Mouse (Mus musculus) hindbrain, embryonic 10.5 days (tissue): ENCODE results near the gene Enox1. TPM values are rescaled to one million over a fixed set of nuclear protein-coding genes. Genes with fewer than 3 reads are reported as not detected.
A peak's percentile ranks its signal among the peaks of the same experiment; 100 is the strongest.

ENCODE experiments used
- DNase-seq: peaks from one replicate; pipeline ENCODE4 v3.0.0-alpha.2; 2017; ENCODE audit warnings: low spot score
- H3K27ac ChIP-seq: fragments of 300-500 bp; sonication (generic); 2 replicates; pipeline ENCODE4 v1.5.1; 2016; ENCODE audit warnings: mild to moderate bottlenecking, moderate library complexity
- H3K27me3 ChIP-seq: fragments of 300-500 bp; sonication (generic); 2 replicates; pipeline ENCODE4 v1.6.1; 2016; ENCODE audit warnings: mild to moderate bottlenecking; ENCODE audit not compliant: poor library complexity, insufficient read depth, severe bottlenecking
- H3K36me3 ChIP-seq: fragments of 300-500 bp; sonication (generic); 2 replicates; pipeline ENCODE4 v1.6.1; 2016; ENCODE audit warnings: mild to moderate bottlenecking, moderate library complexity
- H3K4me1 ChIP-seq: fragments of 300-500 bp; sonication (generic); replicated peaks from 2 replicates; pipeline ENCODE4 v1.6.1; 2016; ENCODE audit warnings: mild to moderate bottlenecking
- H3K4me3 ChIP-seq: fragments of 300-500 bp; sonication (generic); 2 replicates; pipeline ENCODE4 v1.5.1; 2016; ENCODE audit warnings: mild to moderate bottlenecking, moderate library complexity
- H3K9me3 ChIP-seq: fragments of 300-500 bp; sonication (generic); 2 replicates; pipeline ENCODE4 v1.6.1; 2016; ENCODE audit warnings: mild to moderate bottlenecking, moderate library complexity
- WGBS: fragments of 180-500 bp; shearing (Covaris S2); methylation state at CpG from one replicate; pipeline ENCODE4 v1.1.7; 2016; 5-methylcytosine and 5-hydroxymethylcytosine counted together
- polyA plus RNA-seq: library from polyadenylated mRNA; unstranded; fragments of >200 nt; fragmentation: Nextera tagmentation; extraction: Ambion mirVana; gene quantifications from 2 replicates; pipeline ENCODE4 v1.2.1, GENCODE M21; 2016

Enox1 gene
- polyA plus RNA-seq, 1 experiment from 2014 or later, result 17.6 TPM

DNA sequence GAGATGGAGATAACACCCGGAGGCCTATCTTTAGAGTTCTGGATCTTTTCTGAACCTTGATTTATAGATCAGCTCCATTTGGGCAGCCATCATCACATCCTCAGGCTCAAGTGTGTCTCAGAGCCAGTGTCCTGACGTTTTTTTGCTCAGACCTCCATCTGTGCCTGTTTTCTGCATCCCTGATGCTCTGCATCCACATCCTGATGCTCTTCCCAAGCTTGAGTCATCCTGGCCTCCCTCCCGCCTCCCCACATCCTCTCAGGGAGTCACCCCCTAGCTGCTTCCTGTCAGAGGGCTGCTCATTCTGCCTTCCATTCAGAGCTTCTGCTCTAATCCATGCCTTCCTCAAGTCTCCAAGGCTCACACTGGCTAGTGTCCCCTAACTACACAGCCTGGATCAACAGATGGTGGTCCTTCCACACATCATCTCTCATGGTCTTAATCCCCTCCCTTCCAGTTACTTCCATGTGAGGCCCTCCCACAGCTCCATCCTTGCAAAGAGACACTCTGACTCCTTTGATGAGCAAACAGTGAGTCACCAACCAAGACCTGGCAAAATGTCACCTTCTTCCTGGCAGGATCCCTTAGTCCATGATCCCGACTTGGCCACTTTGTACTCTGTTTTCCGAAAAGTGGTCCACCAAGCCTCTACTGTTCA lies 451.7 kb downstream of the Enox1 start:
- Histone ChIP-seq H3K4me3 (no peak overlapping the region), H3K4me1 (no peaks in the 10 kb centered on the region), H3K36me3 (no peaks in the 10 kb centered on the region), H3K9me3 (no peaks in the 10 kb centered on the region), H3K27me3 (no peaks in the 10 kb centered on the region), H3K27ac (no peak overlapping the region)
- no peak for DNase-seq
- 83% methylated on average over 5 of the region's 5 CpGs for WGBS

DNA sequence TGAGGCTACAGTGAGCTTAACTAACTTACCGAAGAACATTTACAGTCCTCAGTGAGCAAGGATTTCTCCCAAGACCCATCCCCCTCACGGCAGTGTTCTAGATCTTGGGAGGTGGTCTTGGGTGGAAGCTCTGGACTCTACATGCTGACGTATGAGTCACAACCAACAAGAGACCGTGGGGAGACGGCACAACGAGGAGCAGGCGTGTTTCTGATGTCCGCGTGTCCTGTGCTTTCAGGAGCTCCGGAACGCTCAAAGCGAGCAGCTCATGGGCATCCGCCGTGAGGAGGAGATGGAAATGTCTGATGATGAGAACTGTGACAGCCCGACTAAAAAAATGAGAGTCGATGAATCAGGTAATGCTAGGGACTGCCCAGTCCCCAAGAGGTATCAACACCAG lies 458.6 kb downstream of the Enox1 start:
- Histone ChIP-seq H3K9me3 (no peaks in the 10 kb centered on the region), H3K4me1 (peaks cover 10% of the 10 kb centered on the region), H3K27me3 (no peaks in the 10 kb centered on the region), H3K27ac (no peak overlapping the region), H3K36me3 (no peaks in the 10 kb centered on the region), H3K4me3 (no peak overlapping the region)
- DNase-seq, result no peak
- 94% methylated on average over 16 of the region's 16 CpGs for WGBS

DNA sequence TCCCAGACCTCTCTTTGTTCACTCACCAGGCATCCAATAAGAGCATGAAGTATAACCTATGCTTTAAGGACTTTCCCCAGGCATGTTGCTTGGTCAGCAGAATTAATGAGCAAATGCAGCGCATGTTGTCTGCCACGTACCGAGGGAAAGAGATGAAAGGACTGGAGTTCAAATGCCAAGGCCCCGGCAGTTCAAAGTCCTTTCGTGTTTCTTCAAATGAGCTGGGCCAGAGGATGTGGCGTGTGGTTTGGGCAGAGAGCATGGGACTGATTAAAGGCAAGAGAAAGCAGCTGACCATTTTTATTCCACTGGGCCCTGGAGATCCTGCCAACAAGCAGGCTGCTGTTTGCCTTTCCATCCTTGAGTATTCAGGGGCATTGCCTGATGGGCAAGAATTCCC lies 460.7 kb downstream of the Enox1 start:
- Histone ChIP-seq H3K36me3 (no peaks in the 10 kb centered on the region), H3K4me3 (no peak overlapping the region), H3K9me3 (no peaks in the 10 kb centered on the region), H3K27ac (peak overlapping the region; percentile 29; the same call in 1 of the 2 replicates), H3K27me3 (no peaks in the 10 kb centered on the region), H3K4me1 (peaks cover 10% of the 10 kb centered on the region)
- 59% methylated on average over 6 of the region's 6 CpGs for WGBS
- DNase-seq, result peak; percentile 35

DNA sequence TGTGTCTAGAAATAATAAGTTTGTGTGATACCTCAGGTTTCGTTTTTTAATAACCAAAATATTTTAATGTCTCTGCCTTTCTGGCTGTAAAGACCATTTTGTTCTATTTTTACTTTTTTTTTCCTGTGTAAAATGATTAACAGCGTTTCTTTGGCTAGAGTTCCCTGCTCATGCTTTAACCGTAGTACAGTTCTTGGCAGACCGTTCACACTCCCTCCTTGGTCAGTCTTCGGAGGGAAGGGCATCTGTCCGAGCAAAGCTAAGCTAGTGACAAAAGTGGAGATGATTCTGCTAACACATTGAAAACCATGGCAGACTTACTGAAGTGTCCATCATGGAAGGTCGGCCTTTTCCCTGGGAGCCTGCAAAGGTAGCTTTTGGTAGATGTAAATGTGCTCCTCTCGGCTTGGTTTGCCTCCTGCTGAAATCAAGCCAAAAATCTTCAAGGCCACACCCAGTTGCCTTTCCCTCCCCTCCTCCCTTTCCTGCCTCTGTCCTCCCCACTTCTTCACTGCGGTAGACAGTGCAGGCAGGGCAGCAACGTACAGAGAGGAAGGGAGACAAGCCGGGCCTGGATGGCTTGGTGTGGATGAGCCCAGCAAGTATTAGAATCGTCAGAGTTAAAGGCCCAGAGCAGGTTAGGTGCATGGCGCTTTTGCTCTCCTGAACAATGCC lies 461.7 kb downstream of the Enox1 start:
- H3K27ac ChIP-seq, result 0 out of 2 replicates have a peak overlapping the region, but pooled peaks have one; percentile 29
- H3K9me3 ChIP-seq, result no peaks in the 10 kb centered on the region
- no peak overlapping the region for H3K4me3 ChIP-seq
- 83% methylated on average over 13 of the region's 13 CpGs for WGBS
- no peaks in the 10 kb centered on the region for H3K27me3 ChIP-seq
- DNase-seq, result no peak
- no peaks in the 10 kb centered on the region for H3K36me3 ChIP-seq
- H3K4me1 ChIP-seq, result peaks cover 10% of the 10 kb centered on the region

DNA sequence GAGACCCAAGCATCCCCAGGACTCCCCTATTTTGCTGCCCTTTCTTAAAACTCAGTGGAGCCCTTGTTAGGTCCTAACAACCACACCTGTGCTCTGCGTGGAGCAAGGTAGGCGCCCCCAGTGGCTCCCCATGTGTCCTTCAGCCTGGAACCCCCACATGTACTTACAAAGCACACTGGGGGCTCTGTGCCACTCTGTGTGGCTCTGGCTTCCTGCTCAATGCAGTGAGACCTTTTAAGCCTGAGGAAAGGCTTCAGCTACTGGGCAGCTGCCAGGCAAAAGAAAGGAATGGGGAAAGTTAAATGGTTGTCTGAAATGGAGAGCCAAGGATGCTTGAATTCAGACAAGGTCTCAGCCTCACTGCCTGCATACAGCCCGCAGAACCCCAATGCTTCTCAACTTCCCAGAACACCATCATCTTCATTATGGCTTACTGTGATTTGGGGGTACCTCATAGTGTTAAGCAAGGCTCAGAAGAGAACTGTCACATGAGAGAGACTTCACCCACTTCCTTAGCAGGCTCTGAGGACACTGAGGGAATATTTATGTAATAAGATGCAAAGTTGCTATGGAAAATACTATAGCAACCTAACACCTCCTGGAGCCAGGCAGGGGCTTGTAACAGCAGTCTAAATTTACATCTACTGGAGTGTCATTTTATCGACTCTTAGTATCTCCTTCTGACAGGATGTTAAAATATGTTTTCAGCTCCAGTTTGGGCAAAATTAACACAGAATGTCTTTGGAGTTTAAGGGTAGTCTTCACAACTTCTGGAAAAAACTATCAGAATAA lies 465.1 kb downstream of the Enox1 start:
- no peak for DNase-seq
- H3K9me3 ChIP-seq, result no peaks in the 10 kb centered on the region
- WGBS, result 77% methylated on average over 4 of the region's 4 CpGs
- H3K27ac ChIP-seq, result no peak overlapping the region
- no peak overlapping the region for H3K4me3 ChIP-seq
- no peaks in the 10 kb centered on the region for H3K27me3 ChIP-seq
- no peaks in the 10 kb centered on the region for H3K36me3 ChIP-seq
- peaks cover 14% of the 10 kb centered on the region for H3K4me1 ChIP-seq

DNA sequence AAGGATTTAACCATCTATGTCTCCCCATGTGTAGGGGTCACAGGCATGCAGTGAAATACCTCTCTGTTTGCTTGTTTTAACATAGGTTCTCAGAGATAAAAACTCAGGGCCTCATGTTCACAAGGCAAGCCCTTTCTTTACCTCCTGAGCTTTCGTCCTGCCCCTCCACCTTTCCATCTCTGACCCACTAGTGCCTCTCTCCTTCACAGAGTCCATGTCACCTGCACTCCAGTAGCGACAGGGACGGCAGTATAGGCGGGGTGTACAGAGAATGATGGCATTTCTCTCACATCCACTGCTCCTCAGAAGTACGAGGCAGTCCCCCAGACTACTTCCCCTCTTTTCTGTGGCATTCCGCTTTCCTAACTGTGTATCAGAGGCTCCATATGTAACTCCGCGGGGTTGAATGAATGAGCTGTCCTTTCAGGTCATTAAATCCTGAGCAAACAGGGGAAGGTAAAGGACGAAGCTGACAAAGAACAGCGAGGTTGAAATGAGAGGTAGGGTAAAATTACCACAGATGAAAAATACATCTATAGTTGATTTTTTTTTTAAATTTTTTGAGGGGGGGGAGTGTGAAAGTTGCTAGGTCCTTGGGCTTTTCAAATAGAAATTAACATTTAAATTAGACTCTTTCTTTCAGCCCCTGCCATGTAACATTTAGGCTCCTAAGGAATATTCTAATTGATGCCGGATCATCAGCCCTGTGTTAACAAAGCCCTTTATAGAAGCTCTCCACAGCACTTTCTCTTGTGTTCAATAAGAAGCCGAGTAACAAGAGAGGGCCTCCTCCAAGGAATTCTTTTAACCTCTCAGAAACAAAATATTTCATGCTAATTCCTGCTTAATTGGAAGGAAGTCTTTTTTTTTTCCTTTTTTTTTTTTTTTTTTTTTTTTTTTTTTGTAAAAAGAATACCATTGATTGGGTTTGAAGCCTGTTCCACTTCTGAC lies 470.3 kb downstream of the Enox1 start:
- Histone ChIP-seq H3K27ac (peak overlapping the region; percentile 47), H3K9me3 (no peaks in the 10 kb centered on the region), H3K36me3 (no peaks in the 10 kb centered on the region), H3K4me3 (no peak overlapping the region), H3K4me1 (peaks cover 36% of the 10 kb centered on the region), H3K27me3 (peaks cover 20% of the 10 kb centered on the region)
- no peak for DNase-seq
- 46% methylated on average over 12 of the region's 12 CpGs for WGBS

DNA sequence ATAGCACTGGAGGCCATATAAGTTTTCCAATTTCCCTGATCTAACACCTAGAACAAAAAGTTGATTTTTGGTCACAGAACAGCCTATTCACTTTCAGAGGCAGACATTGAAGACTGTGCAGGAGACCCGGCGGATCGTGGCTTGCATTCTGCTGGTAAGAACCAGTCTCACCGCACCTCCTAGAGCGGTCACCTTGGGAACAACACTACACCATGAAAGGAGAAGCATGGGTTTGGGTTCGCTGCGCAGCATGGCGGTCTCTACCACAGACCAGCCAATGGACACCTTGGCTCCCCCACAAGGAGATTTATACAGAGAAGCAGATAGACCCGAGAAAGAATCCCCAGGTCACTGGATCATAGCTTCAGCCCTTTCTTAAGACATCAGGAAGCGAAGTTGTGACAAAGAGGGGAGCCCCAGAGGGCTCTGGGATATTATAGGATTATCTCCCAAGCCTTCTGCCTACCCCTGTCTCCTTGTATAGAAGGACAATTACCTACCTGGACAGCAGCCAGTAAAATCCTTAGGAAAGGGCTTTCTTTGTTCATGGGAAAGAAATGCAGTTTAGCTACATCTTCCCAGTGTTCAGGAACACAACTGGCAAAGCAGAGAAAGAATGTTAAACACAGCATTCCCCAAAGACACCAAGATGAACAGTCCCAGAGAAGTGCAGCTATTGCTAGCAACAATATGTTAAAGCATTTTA lies 476.1 kb downstream of the Enox1 start:
- WGBS, result 91% methylated on average over 10 of the region's 10 CpGs
- H3K4me3 ChIP-seq, result no peak overlapping the region
- 0 out of 2 replicates have a peak overlapping the region, but pooled peaks have one; percentile 40 for H3K27ac ChIP-seq
- H3K9me3 ChIP-seq, result no peaks in the 10 kb centered on the region
- H3K4me1 ChIP-seq, result peaks cover 53% of the 10 kb centered on the region
- no peaks in the 10 kb centered on the region for H3K36me3 ChIP-seq
- no peak for DNase-seq
- H3K27me3 ChIP-seq, result peaks cover 20% of the 10 kb centered on the region

DNA sequence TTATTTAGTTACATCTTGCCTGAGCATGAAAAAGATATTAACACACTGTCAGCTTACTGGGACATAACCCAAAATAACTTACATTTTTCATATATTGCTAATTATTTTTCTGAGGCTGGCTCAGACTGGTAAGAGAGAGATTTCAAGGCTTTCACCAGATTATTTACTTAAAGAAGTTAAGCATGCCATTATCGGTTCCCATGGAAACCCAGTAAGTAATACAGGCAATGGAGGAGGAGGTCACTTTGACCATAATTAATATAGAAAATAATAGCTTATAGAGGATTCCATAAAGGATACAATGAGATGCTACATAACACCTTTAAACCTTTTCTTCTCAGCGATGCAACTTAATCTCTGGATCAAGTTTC lies 476.6 kb downstream of the Enox1 start:
- Histone ChIP-seq H3K36me3 (no peaks in the 10 kb centered on the region), H3K9me3 (no peaks in the 10 kb centered on the region), H3K4me1 (peaks cover 51% of the 10 kb centered on the region), H3K4me3 (no peak overlapping the region), H3K27ac (no peak overlapping the region), H3K27me3 (peaks cover 20% of the 10 kb centered on the region)
- DNase-seq, result no peak
- WGBS, result 81% methylated on average over 2 of the region's 2 CpGs

DNA sequence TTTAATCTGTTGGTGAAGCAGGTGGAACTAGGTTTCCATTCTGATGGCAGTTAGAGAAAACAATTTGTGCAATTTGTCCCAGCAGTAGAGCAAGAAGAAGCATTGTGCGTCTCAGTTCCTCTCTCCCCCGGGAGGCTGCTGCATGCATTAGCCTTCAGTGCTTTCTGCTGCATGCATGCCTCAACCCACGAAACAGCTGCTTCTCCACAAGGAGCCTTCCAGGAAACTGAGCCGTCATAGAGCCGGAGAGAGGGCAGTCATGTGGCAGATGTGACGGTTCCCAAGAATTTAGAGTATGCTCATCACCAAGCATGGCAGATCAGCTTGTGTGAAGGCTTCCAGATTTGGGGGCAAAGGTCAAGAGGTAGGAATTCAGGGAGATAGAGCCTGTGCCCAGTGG lies 480.4 kb downstream of the Enox1 start:
- 19% methylated on average over 6 of the region's 6 CpGs for WGBS
- Histone ChIP-seq H3K4me3 (no peak overlapping the region), H3K36me3 (no peaks in the 10 kb centered on the region), H3K27ac (no peak overlapping the region), H3K9me3 (no peaks in the 10 kb centered on the region), H3K4me1 (peaks cover 29% of the 10 kb centered on the region), H3K27me3 (no peaks in the 10 kb centered on the region)
- DNase-seq, result peak; percentile 20

DNA sequence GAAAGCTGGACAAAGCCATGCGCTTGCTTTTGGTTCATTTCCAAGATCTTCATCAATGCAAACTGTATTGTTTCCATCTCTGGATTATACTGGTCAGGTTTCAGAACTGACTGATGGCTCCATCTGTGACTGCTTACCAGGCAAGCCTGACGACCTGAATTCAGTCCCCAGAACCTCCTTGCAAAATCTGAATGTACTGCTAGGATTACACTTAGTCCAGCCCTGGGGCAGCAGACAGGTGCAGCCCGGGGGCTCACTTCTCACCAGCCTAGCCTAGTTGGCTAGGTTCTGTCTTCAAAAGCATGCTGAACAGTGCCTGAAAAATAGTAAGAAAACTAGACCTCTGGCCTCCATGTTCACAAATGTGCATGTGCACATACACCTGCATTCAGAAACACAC lies 481.6 kb downstream of the Enox1 start:
- H3K4me1 ChIP-seq, result peaks cover 24% of the 10 kb centered on the region
- WGBS, result 82% methylated on average over 3 of the region's 3 CpGs
- H3K36me3 ChIP-seq, result no peaks in the 10 kb centered on the region
- DNase-seq, result no peak
- no peaks in the 10 kb centered on the region for H3K27me3 ChIP-seq
- H3K9me3 ChIP-seq, result no peaks in the 10 kb centered on the region
- no peak overlapping the region for H3K27ac ChIP-seq
- H3K4me3 ChIP-seq, result no peak overlapping the region

DNA sequence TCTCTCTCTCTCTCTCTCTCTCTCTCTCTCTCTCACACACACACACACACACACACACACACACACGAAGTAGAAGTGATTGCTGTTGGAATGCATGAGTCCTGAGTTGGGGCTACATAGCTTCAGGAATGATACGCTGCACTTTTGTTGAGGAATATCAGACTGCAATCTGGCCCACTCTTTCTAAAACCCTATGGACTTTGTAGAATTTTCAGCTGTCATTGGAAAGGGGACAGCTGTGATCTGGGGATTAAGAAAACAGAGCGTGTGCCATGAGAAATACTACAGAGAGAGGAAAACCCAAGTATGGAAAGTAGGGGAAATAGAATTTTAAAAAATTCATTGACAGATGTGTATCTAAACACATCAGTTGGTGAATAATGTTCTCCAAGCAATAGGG lies 482.1 kb downstream of the Enox1 start:
- Histone ChIP-seq H3K9me3 (no peaks in the 10 kb centered on the region), H3K36me3 (no peaks in the 10 kb centered on the region), H3K27ac (no peak overlapping the region), H3K4me3 (no peak overlapping the region), H3K4me1 (peaks cover 24% of the 10 kb centered on the region), H3K27me3 (no peaks in the 10 kb centered on the region)
- no peak for DNase-seq
- WGBS, result 89% methylated on average over 3 of the region's 3 CpGs

DNA sequence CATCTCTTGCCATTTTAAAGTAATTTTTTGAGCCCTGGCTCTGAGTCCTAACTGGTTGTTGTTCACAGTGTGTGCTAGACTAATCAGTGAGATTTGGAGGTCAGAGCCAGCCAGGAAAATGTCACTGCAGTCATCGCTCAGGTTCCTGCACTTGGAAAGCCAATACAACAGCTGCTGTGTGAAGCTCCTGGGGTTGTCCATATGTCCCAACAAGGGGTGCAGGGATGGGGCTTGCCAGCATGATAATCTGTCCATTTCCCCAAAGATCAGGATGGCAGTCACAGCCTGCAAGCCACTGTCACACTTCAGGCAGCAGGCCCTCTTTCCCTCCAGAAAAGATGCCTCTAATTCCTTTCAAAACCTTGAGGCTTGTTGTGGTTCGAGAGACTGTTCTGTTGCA lies 483.0 kb downstream of the Enox1 start:
- peaks cover 21% of the 10 kb centered on the region for H3K4me1 ChIP-seq
- H3K9me3 ChIP-seq, result no peaks in the 10 kb centered on the region
- no peaks in the 10 kb centered on the region for H3K36me3 ChIP-seq
- H3K27me3 ChIP-seq, result no peaks in the 10 kb centered on the region
- DNase-seq, result no peak
- 67% methylated on average over 2 of the region's 2 CpGs for WGBS
- H3K4me3 ChIP-seq, result no peak overlapping the region
- no peak overlapping the region for H3K27ac ChIP-seq
